In the genomic region with DNA sequence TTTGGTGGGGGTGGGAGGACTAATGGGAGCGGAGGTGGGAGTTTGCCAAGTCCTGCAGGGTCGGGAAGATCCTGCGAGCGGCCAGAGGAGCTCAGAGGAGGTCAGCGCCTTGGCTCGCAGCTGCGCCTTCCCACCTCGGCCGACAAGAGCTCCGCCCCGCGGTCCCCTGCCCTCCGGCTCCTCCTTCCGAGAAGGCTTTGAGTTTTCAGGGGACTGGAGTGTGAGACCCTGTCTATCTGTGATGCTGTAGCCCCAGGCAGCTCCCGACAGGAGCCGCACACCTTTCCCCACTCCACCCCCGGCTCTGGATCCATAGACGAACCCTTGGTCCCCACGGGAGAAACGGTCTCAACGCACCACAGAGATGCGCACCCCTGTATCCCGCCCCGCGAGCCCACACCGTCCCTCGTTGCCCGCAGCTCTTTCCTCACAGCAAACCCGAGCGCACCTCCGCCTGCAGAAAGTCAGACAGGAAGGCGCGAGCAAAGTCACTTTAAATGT, we compare ENCODE assay signal across 8 mouse cellular contexts. TPM values are rescaled to one million over a fixed set of nuclear protein-coding genes. Genes with fewer than 3 reads are reported as not detected.
DNase-seq lines count a peak whose midpoint lies in the region; ATAC-seq lines count a peak whose summit lies in the region.

A gene (minus strand): TSS at position 335 of the 501 bp plus-strand sequence.

- under 1% methylated on average over 32 of the region's 33 CpGs for WGBS in hindbrain, embryonic 16.5 days
- under 1% methylated on average over 33 of the region's 33 CpGs for WGBS in stomach, embryonic 15.5 days

- peak within 1 kb of the TSS; percentile 100 for H3K4me2 ChIP-seq in hindbrain, embryonic 16.5 days (ENCODE audit: low read length)
- H3K4me2 ChIP-seq in stomach, embryonic 15.5 days = peak within 1 kb of the TSS; percentile 100

- peak within 1 kb of the TSS; percentile 62 for H3K4me3 ChIP-seq in hindbrain, embryonic 16.5 days (ENCODE audit: low read length)
- H3K4me3 ChIP-seq in stomach, embryonic 15.5 days (replicated peaks) = peak within 1 kb of the TSS; percentile 62

- H3K36me3 ChIP-seq in hindbrain, embryonic 16.5 days (ENCODE audit: control insufficient read depth, insufficient read depth, low read length) = no peaks in the 10 kb centered on the region
- no peaks in the 10 kb centered on the region for H3K36me3 ChIP-seq in stomach, embryonic 15.5 days

- H3K27ac ChIP-seq in hindbrain, embryonic 16.5 days (ENCODE audit: low read depth, low read length) = peak within 1 kb of the TSS; percentile 29; the same call in 1 of the 2 replicates
- 0 out of 2 replicates have a peak within 1 kb of the TSS, but pooled peaks have one; percentile 7 for H3K27ac ChIP-seq in stomach, embryonic 15.5 days

- peaks cover 11% of the 10 kb centered on the region for H3K4me1 ChIP-seq in hindbrain, embryonic 16.5 days (ENCODE audit: control insufficient read depth, insufficient read depth, low read depth, low read length)
- peaks cover 12% of the 10 kb centered on the region; the same call in 1 of the 2 replicates for H3K4me1 ChIP-seq in stomach, embryonic 15.5 days

- H3K27me3 ChIP-seq in hindbrain, embryonic 16.5 days (replicated peaks; ENCODE audit: control insufficient read depth, insufficient read depth, low read length) = no peaks in the 10 kb centered on the region; the same call in 1 of the 2 replicates
- peaks cover 16% of the 10 kb centered on the region; the same call in 1 of the 2 replicates for H3K27me3 ChIP-seq in stomach, embryonic 15.5 days (replicated peaks)

- intact Hi-C loops in left cerebral cortex, postnatal 36 days (cut with DNase I) = no loop called here

- H3K9ac ChIP-seq in hindbrain, embryonic 16.5 days (ENCODE audit: low read depth, low read length) = peak within 1 kb of the TSS; percentile 68
- peak within 1 kb of the TSS; percentile 32; the same call in 1 of the 2 replicates for H3K9ac ChIP-seq in stomach, embryonic 15.5 days

- H3K9me3 ChIP-seq in hindbrain, embryonic 16.5 days (ENCODE audit: control insufficient read depth, low read length) = no peaks in the 10 kb centered on the region
- no peaks in the 10 kb centered on the region for H3K9me3 ChIP-seq in stomach, embryonic 15.5 days

- DNase-seq in adrenal gland, adult (ENCODE audit: inconsistent age in 2 of 2, low spot score in 1 of 2) = peak; percentile 44 to 84
- DNase-seq in cerebellum, adult 9-10 months = peak; percentile 39
- DNase-seq in frontal cortex, postnatal 14 days (ENCODE audit: low spot score in 2 of 2) = peak; percentile 9 to 15
- peak; percentile 30 to 39 for DNase-seq in left cerebral cortex, postnatal 36 days (ENCODE audit: low spot score in 2 of 2)
- no peak for DNase-seq in natural killer cell, adult 2 months (ENCODE audit: low spot score in 2 of 2)

- peak; percentile 81 for ATAC-seq in hindbrain, embryonic 16.5 days
- ATAC-seq in megakaryocyte progenitor cell, adult 5-6 weeks (replicated peaks; ENCODE audit: poor library complexity) = peak; percentile 55
- peak; percentile 70 for ATAC-seq in stomach, embryonic 15.5 days (ENCODE audit: insufficient read depth, low FRiP score, low read depth)

RNA-seq across cellular contexts. Expression of the gene that starts here (rescaled TPM):
- polyA plus RNA-seq in hindbrain, embryonic 16.5 days (2015; fragmentation: Nextera tagmentation; extraction: Ambion mirVana) = 15.2 and 20.0 TPM in 2 replicates
- 10 to 100 TPM; 27.7 to 33.5 TPM for total RNA-seq in left cerebral cortex, postnatal 36 days (2021)
- total RNA-seq in megakaryocyte progenitor cell, adult 5-6 weeks (2015) = not detected in 2 replicates
- not detected in 2 replicates for total RNA-seq in megakaryocyte progenitor cell, adult 5-6 weeks (2017)
- 4.7 and 5.0 TPM in 2 replicates for polyA plus RNA-seq in stomach, embryonic 15.5 days (2015; fragmentation: Nextera tagmentation; extraction: Ambion mirVana)

Comparison
In these comparisons a context has a peak if more than half of its experiments do, and no peak if none do; other contexts are left out.
1. RNA of the gene that starts here (total RNA-seq): 27.7 to 33.5 TPM in left cerebral cortex, postnatal 36 days; not detected in megakaryocyte progenitor cell, adult 5-6 weeks; every median in the first group is over 10 times any median in the second.
2. Peak in ATAC-seq in megakaryocyte progenitor cell, adult 5-6 weeks; RNA of the gene not detected or under 1 TPM.
3. DNase-seq: peak in adrenal gland, adult (2 of 2), cerebellum, adult 9-10 months (single experiment), frontal cortex, postnatal 14 days (2 of 2) and left cerebral cortex, postnatal 36 days (2 of 2); none in natural killer cell, adult 2 months (0 of 2).
4. Peak in every context shown above with its lines, with median percentiles within 50 percentile points of each other: ATAC-seq.